Mouse (Mus musculus) macrophage (primary cell): Measurements from ENCODE around the gene Capn1. TPM values are rescaled to one million over a fixed set of nuclear protein-coding genes. Genes with fewer than 3 reads are reported as not detected.
A peak's percentile ranks its signal among the peaks of the same experiment; 100 is the strongest.
"Not testable (repeated sequence)": the region's sequence is repeated elsewhere in the genome, so short reads cannot be mapped to it uniquely, and the experiment has no call there.

Source experiments
- H3K27ac ChIP-seq: fragments of 350-480 bp; formaldehyde crosslinking; 2 replicates; pipeline ENCODE4 v1.9.0; 2021
- H3K36me3 ChIP-seq: fragments of 350-480 bp; formaldehyde crosslinking; 2 replicates; pipeline ENCODE4 v1.9.0; 2021; ENCODE audit errors: inconsistent target
- H3K4me3 ChIP-seq: fragments of 350-480 bp; formaldehyde crosslinking; 2 replicates; pipeline ENCODE4 v1.9.0; 2021; ENCODE audit errors: inconsistent target
- H3K79me2 ChIP-seq: fragments of 350-480 bp; formaldehyde crosslinking; 2 replicates; pipeline ENCODE4 v1.9.0; 2021; ENCODE audit errors: inconsistent target
- WGBS: methylation state at CpG from one replicate; pipeline ENCODE4 v1.1.7; 2026; ENCODE audit warnings: inconsistent platforms; ENCODE audit not compliant: missing documents; 5-methylcytosine and 5-hydroxymethylcytosine counted together
- polyA plus RNA-seq: library from polyadenylated mRNA; stranded (reverse); fragments of 250-400 nt; gene quantifications from 3 replicates; pipeline ENCODE4 v1.2.4, GENCODE M21; 2018; ENCODE audit warnings: inconsistent platforms

Capn1 gene
- polyA plus RNA-seq, 1 experiment from 2014 or later: 59.9 TPM

- WGBS: 2% methylated on average over 44 of the region's 44 CpGs
- Histone ChIP-seq H3K4me3 (peak overlapping the region; percentile 91), H3K36me3 (peaks cover 40% of the 10 kb centered on the region), H3K79me2 (peaks cover 64% of the 10 kb centered on the region), H3K27ac (peak overlapping the region; percentile 93; the same call in 1 of the 2 replicates)
Measured at GRCm38 (mm10) chr19:6047154-6047898, 31.6 kb upstream of the Capn1 start.

GRCm38 (mm10) chr19:6046294-6047153 lies 30.8 kb upstream of the Capn1 start, which contains the start of gene Syvn1:
Gene Syvn1, plus strand, starts transcription at chr19:6046576.
- peak within 1 kb of the TSS; percentile 93 for H3K27ac ChIP-seq
- peaks cover 56% of the 10 kb centered on the region for H3K79me2 ChIP-seq
- H3K36me3 ChIP-seq: peaks cover 32% of the 10 kb centered on the region
- under 1% methylated on average over 59 of the region's 65 CpGs for WGBS
- peak within 1 kb of the TSS; percentile 91 for H3K4me3 ChIP-seq

GRCm38 (mm10) chr19:6045366-6046293 lies 29.9 kb upstream of the Capn1 start:
- Histone ChIP-seq H3K79me2 (peaks cover 47% of the 10 kb centered on the region), H3K27ac (peak overlapping the region; percentile 93), H3K36me3 (peaks cover 23% of the 10 kb centered on the region), H3K4me3 (peak overlapping the region; percentile 91)
- 12% methylated on average over 18 of the region's 20 CpGs for WGBS

- 20% methylated on average over 3 of the region's 4 CpGs for WGBS
- H3K79me2 ChIP-seq: peaks cover 31% of the 10 kb centered on the region
- H3K4me3 ChIP-seq, H3K36me3 ChIP-seq, H3K27ac ChIP-seq: not testable (repeated sequence)
Measured at GRCm38 (mm10) chr19:6044102-6044501, 28.4 kb upstream of the Capn1 start.

GRCm38 (mm10) chr19:6042293-6042692 lies 26.6 kb upstream of the Capn1 start:
- WGBS: 92% methylated on average over 9 of the region's 9 CpGs
- H3K79me2 ChIP-seq: peaks cover 13% of the 10 kb centered on the region
- no peaks in the 10 kb centered on the region for H3K36me3 ChIP-seq
- H3K27ac ChIP-seq: no peak overlapping the region
- no peak overlapping the region for H3K4me3 ChIP-seq

- Histone ChIP-seq H3K27ac (no peak overlapping the region), H3K4me3 (no peak overlapping the region), H3K36me3 (no peaks in the 10 kb centered on the region), H3K79me2 (peaks cover 2% of the 10 kb centered on the region; the same call in 1 of the 2 replicates)
Measured at GRCm38 (mm10) chr19:6040002-6040401, 24.3 kb upstream of the Capn1 start.

GRCm38 (mm10) chr19:6038326-6038725 lies 22.6 kb upstream of the Capn1 start:
- H3K79me2 ChIP-seq: no peaks in the 10 kb centered on the region
- 68% methylated on average over 7 of the region's 7 CpGs for WGBS
- H3K4me3 ChIP-seq: no peak overlapping the region
- no peak overlapping the region for H3K27ac ChIP-seq
- no peaks in the 10 kb centered on the region for H3K36me3 ChIP-seq

- H3K27ac ChIP-seq: no peak overlapping the region
- no peaks in the 10 kb centered on the region for H3K79me2 ChIP-seq
- no peak overlapping the region for H3K4me3 ChIP-seq
- H3K36me3 ChIP-seq: no peaks in the 10 kb centered on the region
Measured at GRCm38 (mm10) chr19:6037695-6038094, 22.0 kb upstream of the Capn1 start.

GRCm38 (mm10) chr19:6035966-6036585 lies 20.4 kb upstream of the Capn1 start:
- no peak overlapping the region for H3K27ac ChIP-seq
- no peaks in the 10 kb centered on the region for H3K36me3 ChIP-seq
- WGBS: 37% methylated on average over 9 of the region's 9 CpGs
- H3K79me2 ChIP-seq: no peaks in the 10 kb centered on the region
- H3K4me3 ChIP-seq: no peak overlapping the region

- Histone ChIP-seq H3K27ac (no peak overlapping the region), H3K36me3 (no peaks in the 10 kb centered on the region), H3K4me3 (no peak overlapping the region), H3K79me2 (no peaks in the 10 kb centered on the region)
- WGBS: 83% methylated on average over 7 of the region's 14 CpGs
Measured at GRCm38 (mm10) chr19:6030520-6031280, 15.0 kb upstream of the Capn1 start.

GRCm38 (mm10) chr19:6029426-6029825 lies 13.7 kb upstream of the Capn1 start:
- Histone ChIP-seq H3K79me2 (no peaks in the 10 kb centered on the region), H3K36me3 (no peaks in the 10 kb centered on the region), H3K27ac (no peak overlapping the region), H3K4me3 (no peak overlapping the region)
- 86% methylated on average over 6 of the region's 9 CpGs for WGBS

GRCm38 (mm10) chr19:6028991-6029390 lies 13.3 kb upstream of the Capn1 start:
- WGBS: 88% methylated on average over 6 of the region's 6 CpGs
- H3K4me3 ChIP-seq: no peak overlapping the region
- no peak overlapping the region for H3K27ac ChIP-seq
- no peaks in the 10 kb centered on the region for H3K79me2 ChIP-seq
- no peaks in the 10 kb centered on the region for H3K36me3 ChIP-seq

- WGBS: 96% methylated on average over 7 of the region's 7 CpGs
- H3K27ac ChIP-seq: no peak overlapping the region
- no peak overlapping the region for H3K4me3 ChIP-seq
- H3K79me2 ChIP-seq: no peaks in the 10 kb centered on the region
- H3K36me3 ChIP-seq: no peaks in the 10 kb centered on the region
Measured at GRCm38 (mm10) chr19:6023930-6024329, 8.2 kb upstream of the Capn1 start.
